Mouse (Mus musculus) gastrocnemius, adult 2 months (tissue): ENCODE measurements around the gene Ubash3b. TPM values are rescaled to one million over a fixed set of nuclear protein-coding genes. Genes with fewer than 3 reads are reported as not detected.

ENCODE experiments used
- DNase-seq: peaks from one replicate; pipeline ENCODE4 v3.0.0; 2022
- H3K27ac ChIP-seq: fragments of 200-600 bp; 2 replicates; pipeline ENCODE4 v1.8.1; 2022; ENCODE audit warnings: mild to moderate bottlenecking
- H3K4me3 ChIP-seq: fragments of 200-600 bp; 2 replicates; pipeline ENCODE4 v1.8.1; 2022; ENCODE audit warnings: mild to moderate bottlenecking, moderate library complexity
- CTCF ChIP-seq: fragments of 200-600 bp; IDR thresholded peaks from 2 replicates; pipeline ENCODE4 v1.8.1; 2022; ENCODE audit warnings: antibody characterized with exemption, mild to moderate bottlenecking, moderate library complexity
- intact Hi-C: fragments of 180-260 bp; cut with DNase I; formaldehyde crosslinking; loops from one replicate; pipeline ENCODE4 v1.15.1; 2025
- total RNA-seq, 2 experiments: library from RNA; stranded (reverse); gene quantifications; 2 replicates each; pipeline ENCODE4 v1.2.3; 2021

Gene Ubash3b
- total RNA-seq, 2 experiments from 2014 or later = 0.33 to 0.45 TPM

DNA sequence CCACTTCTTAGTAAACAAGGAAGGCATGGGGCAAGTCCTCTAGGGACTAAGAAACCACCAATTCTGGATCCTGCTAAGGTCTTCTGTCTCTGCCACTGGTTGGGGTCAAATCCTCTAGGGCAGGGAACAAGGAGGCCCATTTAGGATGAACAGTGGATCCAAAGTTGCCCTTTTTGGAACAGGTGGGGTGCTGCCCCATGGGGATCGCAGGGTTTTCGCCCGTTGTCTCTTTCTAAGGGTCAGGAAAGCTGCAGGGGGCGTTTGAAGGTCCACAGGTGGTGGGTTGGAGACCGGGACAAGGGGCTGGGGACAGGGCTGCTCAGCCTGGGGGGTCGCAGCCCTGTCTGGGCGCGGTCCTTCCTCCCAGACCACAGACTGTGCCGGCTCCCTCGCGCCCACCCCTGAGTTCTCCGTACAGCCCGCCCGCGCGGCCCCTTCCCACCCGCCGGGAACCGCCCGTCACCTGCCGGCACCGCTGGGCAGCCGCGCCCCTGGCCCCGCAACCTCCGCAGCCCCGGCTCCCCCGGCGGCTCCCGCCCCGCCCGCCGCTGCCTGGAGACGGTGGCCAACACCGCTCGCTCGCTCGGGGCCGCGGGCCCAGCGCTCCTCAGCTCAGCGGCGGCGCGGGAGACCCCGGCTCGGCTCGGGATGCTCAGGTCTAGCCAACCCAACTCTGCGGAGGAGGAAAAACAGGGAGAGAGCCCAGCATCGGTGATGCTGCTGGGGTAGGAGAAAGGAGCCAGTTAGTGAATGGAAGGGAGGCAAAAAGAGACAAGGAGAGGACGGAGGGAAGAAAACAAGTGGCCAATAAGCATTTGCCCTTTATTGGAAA lies 197.7 kb downstream of the Ubash3b start, which contains the start of gene Jhy:
Gene Jhy, minus strand, starts transcription at position 533 of the 832 bp plus-strand sequence.
- peak within 1 kb of the TSS; percentile 45 for H3K4me3 ChIP-seq
- no peak for DNase-seq

GRCm38 (mm10) chr9:40961401-40961800 lies 200.1 kb downstream of the Ubash3b start:
- no peak overlapping the region for H3K4me3 ChIP-seq
- intact Hi-C loops = no loop called here
- no peak for TF ChIP-seq CTCF
- DNase-seq = no peak
- H3K27ac ChIP-seq = no peak overlapping the region

More for the DNA sequence above, 197.7 kb downstream of the Ubash3b start, which contains the start of gene Jhy:
- intact Hi-C loops = no loop called here
- H3K27ac ChIP-seq = no peak within 1 kb of the TSS
- TF ChIP-seq CTCF = no peak

Other genes with a start within 250 kb of the Ubash3b start
- not detected for gene Jhy, start 197.6 kb downstream of the Ubash3b start, total RNA-seq
- not detected for gene Crtam, start 157.1 kb downstream of the Ubash3b start, total RNA-seq